Mouse (Mus musculus) G1E (cell line): ENCODE results near the gene Gm17018.

Experiments
- CTCF ChIP-seq: IDR thresholded peaks from 2 replicates; pipeline ENCODE4 v1.5.1; 2012; ENCODE audit warnings: low read depth, low read length, inconsistent platforms, mixed read lengths
- GATA1 ChIP-seq: IDR thresholded peaks from 2 replicates; pipeline ENCODE4 v1.6.1; 2012; ENCODE audit warnings: borderline replicate concordance, low read length, inconsistent platforms, mixed read lengths
- GATA2 ChIP-seq: IDR thresholded peaks from 2 replicates; pipeline ENCODE4 v1.6.1; 2012; ENCODE audit warnings: low read depth, low read length, inconsistent platforms, borderline replicate concordance
- POLR2AphosphoS5 ChIP-seq: IDR thresholded peaks from 2 replicates; pipeline ENCODE4 v1.6.1; 2012; ENCODE audit warnings: low read depth, low read length, inconsistent platforms; ENCODE audit not compliant: insufficient replicate concordance
- TAL1 ChIP-seq: conservative IDR thresholded peaks from 2 replicates; pipeline ENCODE4 v1.6.1; 2012; ENCODE audit warnings: low read depth, low read length, inconsistent platforms, mixed read lengths

DNA sequence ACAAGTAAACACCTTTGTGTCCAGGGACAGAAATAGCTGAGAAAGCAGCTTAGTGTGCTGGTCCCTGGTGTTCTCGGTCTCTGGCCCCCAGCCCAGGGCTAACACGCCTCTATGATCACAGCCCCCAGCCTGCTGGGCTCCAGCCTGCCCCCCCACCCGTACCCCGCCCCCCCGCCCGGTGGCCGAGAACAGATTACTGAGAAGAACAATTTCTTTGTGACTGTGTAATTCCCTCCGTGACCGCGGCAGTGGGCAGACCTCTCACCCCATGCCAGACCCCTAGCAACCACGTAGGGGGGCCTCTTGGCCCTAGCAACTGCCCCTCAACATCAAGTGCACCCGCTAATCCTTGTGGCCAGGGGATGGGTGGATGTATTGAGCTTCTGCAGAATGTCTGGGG is 19.8 kb downstream of the Gm17018 start:
- TF ChIP-seq CTCF = no peak
- TF ChIP-seq GATA1 = no peak
- TF ChIP-seq TAL1 = no peak
- TF ChIP-seq POLR2AphosphoS5 = no peak
- TF ChIP-seq GATA2 = no peak
